Mouse (Mus musculus) spleen, postnatal 0 days (tissue): ENCODE data around the gene Thoc5. TPM values are rescaled to one million over a fixed set of nuclear protein-coding genes. Genes with fewer than 3 reads are reported as not detected.

ENCODE experiments used
- polyA plus RNA-seq: library from polyadenylated mRNA; unstranded; fragments of >200 nt; fragmentation: Nextera tagmentation; extraction: Ambion mirVana; gene quantifications from 2 replicates; pipeline ENCODE4 v1.2.1, GENCODE M21; 2015

Thoc5 gene
- polyA plus RNA-seq, result 15.0 and 17.2 TPM in 2 replicates

GRCm38 (mm10) chr11:4894848-4895816 is at the start of gene Thoc5:
Gene Thoc5 (plus strand): TSS chr11:4895320.

GRCm38 (mm10) chr11:4849258-4849943 is 45.7 kb upstream of the Thoc5 start, which contains the start of gene Nf2:
Gene Nf2 (minus strand): TSS chr11:4849536.

GRCm38 (mm10) chr11:4873755-4874475 is 21.2 kb upstream of the Thoc5 start, which contains the start of gene Nipsnap1:
Gene Nipsnap1 (plus strand): TSS chr11:4873951.

GRCm38 (mm10) chr11:4947813-4948174 is 52.7 kb downstream of the Thoc5 start, which contains the start of gene Nefh:
Gene Nefh (minus strand): TSS chr11:4948064.

Other genes with a start within 250 kb of the Thoc5 start
- gene Uqcr10, start 191.0 kb upstream of the Thoc5 start, polyA plus RNA-seq, result 724 and 780 TPM in 2 replicates
- 36.0 and 36.5 TPM in 2 replicates for gene Zmat5, start 190.6 kb upstream of the Thoc5 start, polyA plus RNA-seq
- gene Cabp7, start 148.5 kb upstream of the Thoc5 start, polyA plus RNA-seq, result 0.06 TPM in 1 of 2 replicates, not detected in the other
- gene Nf2, start 45.8 kb upstream of the Thoc5 start, polyA plus RNA-seq, result 13.8 and 14.0 TPM in 2 replicates
- 7.3 and 8.8 TPM in 2 replicates for gene Nipsnap1, start 21.4 kb upstream of the Thoc5 start, polyA plus RNA-seq
- 0.75 and 0.92 TPM in 2 replicates for gene Nefh, start 52.7 kb downstream of the Thoc5 start, polyA plus RNA-seq
- 71.9 and 72.9 TPM in 2 replicates for gene Ap1b1, start 91.5 kb downstream of the Thoc5 start, polyA plus RNA-seq
- 0.69 and 0.87 TPM in 2 replicates for gene Rasl10a, start 162.8 kb downstream of the Thoc5 start, polyA plus RNA-seq
- gene Gas2l1, start 170.0 kb downstream of the Thoc5 start, polyA plus RNA-seq, result 7.3 and 9.8 TPM in 2 replicates
- 19.0 and 20.2 TPM in 2 replicates for gene Rhbdd3, start 203.6 kb downstream of the Thoc5 start, polyA plus RNA-seq
- gene Ewsr1, start 203.9 kb downstream of the Thoc5 start, polyA plus RNA-seq, result 328 and 348 TPM in 2 replicates